Mouse (Mus musculus): Measurements from ENCODE around the gene Pigu.

The Pigu gene

DNA sequence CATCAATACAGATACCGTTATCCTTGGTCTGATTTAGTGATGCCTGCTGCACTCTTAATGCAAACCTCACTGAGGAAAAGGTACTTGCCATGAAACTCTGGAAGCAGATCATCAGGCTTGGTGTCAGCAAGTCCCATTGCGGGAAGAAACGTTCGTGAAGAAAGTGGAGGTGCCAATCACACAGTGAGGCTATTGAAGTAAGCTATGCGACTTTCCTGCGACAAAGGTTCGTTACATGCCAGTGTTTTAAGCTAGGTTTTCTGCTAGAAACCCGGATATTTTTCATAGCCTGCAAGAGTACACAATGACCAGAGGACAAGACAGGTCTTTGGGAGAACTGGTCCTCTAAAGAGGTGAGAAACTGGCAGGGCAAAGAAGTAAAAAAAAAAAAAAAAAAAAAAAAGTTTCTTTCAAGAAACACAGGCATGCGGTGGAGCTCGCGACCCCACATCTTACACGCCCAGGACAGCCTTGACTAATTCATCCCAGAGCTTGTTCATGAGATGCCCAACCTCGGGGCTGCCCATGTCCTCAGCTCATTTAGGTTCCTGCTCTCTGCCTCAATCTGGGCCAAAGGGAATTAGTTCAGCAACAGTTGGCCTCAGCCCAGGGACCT is 121.4 kb downstream of the Pigu start:
- DNase-seq, result no peak
